Mouse (Mus musculus): ENCODE measurements around the gene 9130008F23Rik.

- no peak for TF ChIP-seq GATA1 (IDR thresholded peaks at IDR 0.05; ENCODE audit: borderline replicate concordance, low read length)
- TF ChIP-seq CTCF (IDR thresholded peaks at IDR 0.05; ENCODE audit: low read depth, low read length), result no peak
- TF ChIP-seq POLR2AphosphoS5 (IDR thresholded peaks at IDR 0.05; ENCODE audit: insufficient replicate concordance, low read depth, low read length), result no peak
- TF ChIP-seq TAL1 (conservative IDR thresholded peaks at IDR 0.05; ENCODE audit: low read depth, low read length), result no peak
Measured at GRCm38 (mm10) chr17:40837308-40837707, 43.1 kb downstream of the 9130008F23Rik start.

All from G1E (cell line).